Mouse (Mus musculus) liver, embryonic 12.5 days (tissue): Measurements from ENCODE around the gene Tpm3. TPM values are rescaled to one million over a fixed set of nuclear protein-coding genes. Genes with fewer than 3 reads are reported as not detected.
A peak's percentile ranks its signal among the peaks of the same experiment; 100 is the strongest.

Experiments
- ATAC-seq: fragments of 200-750 bp; cut with Nextera tagmentation; 2 replicates; pipeline ENCODE4 v1.8.0; 2017; ENCODE audit warnings: moderate number of reproducible peaks, mild to moderate bottlenecking, moderate library complexity
- H3K27ac ChIP-seq: fragments of 300-500 bp; sonication (generic); 2 replicates; pipeline ENCODE4 v1.5.1; 2016; ENCODE audit warnings: mild to moderate bottlenecking
- H3K27me3 ChIP-seq: fragments of 300-500 bp; sonication (generic); replicated peaks from 2 replicates; pipeline ENCODE4 v1.6.1; 2016; ENCODE audit warnings: mild to moderate bottlenecking, moderate library complexity
- H3K36me3 ChIP-seq: fragments of 300-500 bp; sonication (generic); 2 replicates; pipeline ENCODE4 v1.6.1; 2016; ENCODE audit warnings: mild to moderate bottlenecking, moderate library complexity
- H3K4me1 ChIP-seq: fragments of 300-500 bp; sonication (generic); 2 replicates; pipeline ENCODE4 v1.6.1; 2016
- H3K4me2 ChIP-seq: fragments of 300-500 bp; sonication (generic); 2 replicates; pipeline ENCODE4 v1.6.1; 2016; ENCODE audit warnings: mild to moderate bottlenecking, moderate library complexity
- H3K4me3 ChIP-seq: fragments of 300-500 bp; sonication (generic); 2 replicates; pipeline ENCODE4 v1.5.1; 2016; ENCODE audit warnings: mild to moderate bottlenecking, moderate library complexity
- H3K9ac ChIP-seq: fragments of 300-500 bp; sonication (generic); 2 replicates; pipeline ENCODE4 v1.6.1; 2016; ENCODE audit warnings: mild to moderate bottlenecking, moderate library complexity
- H3K9me3 ChIP-seq: fragments of 300-500 bp; sonication (generic); replicated peaks from 2 replicates; pipeline ENCODE4 v1.6.1; 2016; ENCODE audit warnings: mild to moderate bottlenecking, moderate library complexity
- WGBS: fragments of 180-500 bp; shearing (Covaris S2); methylation state at CpG from one replicate; pipeline ENCODE4 v1.1.7; 2016; ENCODE audit not compliant: insufficient replicate concordance; 5-methylcytosine and 5-hydroxymethylcytosine counted together
- polyA plus RNA-seq: library from polyadenylated mRNA; unstranded; fragments of >200 nt; fragmentation: Nextera tagmentation; extraction: Ambion mirVana; gene quantifications from 2 replicates; pipeline ENCODE4 v1.2.1, GENCODE M21; 2016

The Tpm3 gene
- polyA plus RNA-seq, 1 experiment from 2014 or later, result 315 TPM

DNA sequence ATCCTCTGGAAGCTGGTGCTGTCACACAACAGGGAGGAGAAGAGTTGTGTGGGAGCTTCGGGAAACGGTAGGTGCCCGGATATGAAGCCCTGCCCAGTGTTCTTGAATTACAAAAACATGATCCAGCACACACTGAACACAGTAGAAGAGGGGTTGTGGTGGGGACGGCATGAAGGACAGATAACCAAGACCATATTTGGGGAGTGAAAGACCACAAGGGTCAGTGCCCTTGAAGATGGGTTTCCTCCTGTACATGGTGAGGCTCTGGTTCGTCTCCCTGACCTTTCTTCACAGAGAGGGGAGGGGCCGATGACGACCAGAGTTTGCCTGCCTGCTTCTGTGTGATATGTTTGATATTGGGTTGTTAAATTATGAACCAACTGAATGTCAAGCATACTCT, 2.8 kb upstream of the Tpm3 start:
- Histone ChIP-seq H3K9me3 (no peaks in the 10 kb centered on the region), H3K9ac (no peak overlapping the region), H3K4me1 (no peaks in the 10 kb centered on the region; the same call in 1 of the 2 replicates), H3K27ac (no peak overlapping the region), H3K36me3 (peaks cover 19% of the 10 kb centered on the region; the same call in 1 of the 2 replicates), H3K4me2 (no peak overlapping the region), H3K4me3 (no peak overlapping the region), H3K27me3 (peaks cover 4% of the 10 kb centered on the region; the same call in 1 of the 2 replicates)
- no peak for ATAC-seq
- WGBS, result 49% methylated on average over 7 of the region's 7 CpGs

DNA sequence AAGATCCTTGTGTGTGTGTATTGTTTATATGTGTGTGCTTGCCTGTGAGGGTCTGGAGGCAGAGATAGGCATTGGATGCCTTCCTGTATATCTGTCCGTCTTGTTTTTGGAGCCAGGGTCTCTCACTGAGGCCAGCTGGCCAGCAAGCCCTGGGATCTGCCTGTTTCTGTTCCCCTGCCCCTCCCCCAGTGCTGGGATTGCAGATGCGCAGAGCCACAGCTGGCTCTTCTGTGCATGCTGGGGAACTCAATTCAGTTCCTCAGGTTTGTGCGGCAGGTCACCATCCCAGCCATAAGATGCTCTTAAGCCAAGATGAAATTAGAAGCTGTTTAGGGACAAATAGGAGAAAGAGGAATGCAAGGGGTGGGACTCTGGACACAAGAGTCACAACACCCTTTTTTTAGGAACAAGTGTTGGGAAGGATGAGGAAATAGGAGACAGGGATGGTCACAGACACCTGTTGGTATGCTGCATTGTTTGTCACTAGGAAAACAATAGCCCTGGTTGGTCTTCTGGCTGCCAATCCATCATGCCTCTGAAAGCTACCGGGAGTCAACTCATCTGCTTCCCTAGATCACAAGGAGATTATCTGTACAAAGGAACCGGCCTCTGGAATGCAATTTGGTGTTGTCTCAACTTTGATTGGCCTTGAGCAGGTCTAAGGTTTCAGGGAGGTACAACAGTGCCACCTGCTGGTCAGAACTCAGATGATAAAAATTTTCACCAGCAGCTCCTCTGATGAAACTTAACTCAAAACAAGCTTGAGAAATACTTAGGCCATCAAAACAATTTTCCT, 4.7 kb downstream of the Tpm3 start:
- WGBS, result 20% methylated on average over 5 of the region's 5 CpGs
- Histone ChIP-seq H3K27ac (no peak overlapping the region), H3K4me2 (no peak overlapping the region)

DNA sequence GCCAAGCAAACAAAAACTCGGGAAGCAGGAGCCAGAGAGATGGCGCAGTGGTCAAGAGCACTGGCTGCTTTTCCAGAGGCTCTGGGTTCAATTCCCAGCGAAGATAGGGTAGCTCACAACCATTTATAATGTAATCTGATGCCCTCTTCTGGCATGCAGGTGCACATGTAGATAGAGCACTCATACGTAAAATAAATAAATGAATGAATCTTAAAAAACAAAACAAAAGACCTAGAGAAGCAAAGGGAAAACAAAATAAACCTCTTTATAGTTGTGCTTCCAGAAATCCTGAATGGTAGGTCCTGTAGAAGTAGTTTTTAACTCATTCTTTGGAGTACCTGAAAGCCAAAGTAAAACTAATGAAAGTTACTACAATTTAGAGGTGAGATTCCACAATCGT, 5.8 kb downstream of the Tpm3 start:
- H3K4me3 ChIP-seq, result no peak overlapping the region
- no peak for ATAC-seq
- H3K27ac ChIP-seq, result no peak overlapping the region
- H3K9me3 ChIP-seq, result no peaks in the 10 kb centered on the region
- no peaks in the 10 kb centered on the region for H3K27me3 ChIP-seq
- H3K36me3 ChIP-seq, result peaks cover 7% of the 10 kb centered on the region
- H3K4me2 ChIP-seq, result peak overlapping the region; percentile 94; the same call in 1 of the 2 replicates
- no peak overlapping the region for H3K9ac ChIP-seq
- WGBS, result 43% methylated on average over 5 of the region's 5 CpGs
- H3K4me1 ChIP-seq, result peaks cover 53% of the 10 kb centered on the region

More for the DNA sequence above, 4.7 kb downstream of the Tpm3 start:
- Histone ChIP-seq H3K27me3 (peaks cover 4% of the 10 kb centered on the region; the same call in 1 of the 2 replicates), H3K4me3 (no peak overlapping the region), H3K36me3 (0 out of 2 replicates have a peak, but pooled peaks cover 3% of the 10 kb centered on the region), H3K9ac (no peak overlapping the region), H3K4me1 (peaks cover 42% of the 10 kb centered on the region), H3K9me3 (no peaks in the 10 kb centered on the region)
- ATAC-seq, result no peak

DNA sequence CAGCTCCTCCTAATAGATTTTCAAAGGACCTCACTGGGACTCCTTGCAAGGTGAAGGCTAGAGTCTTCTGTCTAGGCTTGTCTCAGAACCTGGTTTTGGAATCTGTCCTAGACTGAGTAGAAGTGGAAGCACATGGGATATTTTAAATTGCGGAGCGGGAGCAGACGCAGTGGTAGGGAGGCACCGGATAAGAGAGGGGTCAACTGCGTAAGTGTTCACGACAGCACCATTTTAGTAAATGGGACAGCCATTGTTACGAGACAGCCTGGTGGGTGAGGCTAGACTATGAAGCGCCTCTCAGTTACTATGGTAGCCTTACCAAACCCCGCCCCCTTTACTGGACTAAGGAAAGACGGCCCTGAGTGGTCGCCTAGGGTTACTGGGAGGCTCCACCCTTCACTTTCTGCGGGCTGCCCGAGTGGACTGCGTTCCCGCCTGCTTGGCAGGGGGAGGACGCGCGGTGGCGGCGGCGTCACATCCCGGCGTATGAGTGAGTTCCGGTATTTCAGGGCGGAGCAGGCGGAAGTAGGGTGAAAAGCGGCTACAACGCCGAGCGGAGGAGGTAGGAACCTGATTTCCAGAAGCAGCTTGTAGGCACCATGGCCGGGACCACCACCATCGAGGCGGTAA, 6.8 kb downstream of the Tpm3 start:
- H3K27me3 ChIP-seq, result no peaks in the 10 kb centered on the region
- 2% methylated on average over 33 of the region's 33 CpGs for WGBS
- H3K9ac ChIP-seq, result peak overlapping the region; percentile 86
- H3K9me3 ChIP-seq, result no peaks in the 10 kb centered on the region
- H3K36me3 ChIP-seq, result peaks cover 8% of the 10 kb centered on the region
- H3K4me1 ChIP-seq, result peaks cover 63% of the 10 kb centered on the region
- peak overlapping the region; percentile 94 for H3K4me2 ChIP-seq
- H3K27ac ChIP-seq, result peak overlapping the region; percentile 97
- H3K4me3 ChIP-seq, result peak overlapping the region; percentile 74
- ATAC-seq, result peak; percentile 94

DNA sequence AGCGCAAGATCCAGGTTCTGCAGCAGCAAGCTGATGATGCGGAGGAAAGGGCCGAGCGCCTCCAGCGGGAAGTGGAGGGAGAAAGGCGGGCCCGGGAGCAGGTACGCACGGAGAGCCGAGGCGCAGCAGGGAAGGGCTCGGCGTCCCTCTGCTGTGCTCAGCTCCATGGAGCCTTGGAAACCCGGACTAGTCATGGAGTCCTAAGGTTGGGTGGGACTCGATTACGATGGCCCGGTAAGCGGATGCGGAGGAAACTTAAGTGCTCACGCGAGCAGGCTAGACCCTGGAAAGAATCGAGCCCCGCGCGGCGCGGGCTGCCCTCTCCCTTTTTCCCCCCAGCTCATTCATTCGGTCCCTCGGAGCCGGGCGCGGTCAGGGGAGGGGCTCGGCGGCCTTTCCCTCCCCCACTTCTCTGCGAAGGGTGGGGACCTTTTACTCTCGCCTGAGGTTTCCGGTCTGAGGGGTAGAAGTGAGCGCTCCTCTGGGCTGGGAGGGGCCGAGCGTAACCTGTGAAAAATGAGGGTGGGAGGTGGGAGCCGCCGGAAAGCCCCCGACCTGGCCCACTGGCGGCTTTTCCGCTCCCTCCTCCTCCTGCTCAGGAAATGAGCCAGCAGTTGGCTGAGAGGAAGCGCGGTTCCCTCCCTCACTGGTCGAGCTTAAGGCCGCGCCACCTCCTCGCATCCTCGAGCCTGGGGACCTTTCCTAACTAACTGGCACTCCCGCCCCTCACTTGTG, 7.5 kb downstream of the Tpm3 start:
- Histone ChIP-seq H3K4me1 (peaks cover 70% of the 10 kb centered on the region), H3K36me3 (peaks cover 11% of the 10 kb centered on the region), H3K4me2 (peak overlapping the region; percentile 94), H3K9ac (peak overlapping the region; percentile 86), H3K27ac (peak overlapping the region; percentile 97), H3K4me3 (peak overlapping the region; percentile 74), H3K9me3 (no peaks in the 10 kb centered on the region), H3K27me3 (no peaks in the 10 kb centered on the region)
- WGBS, result under 1% methylated on average over 53 of the region's 53 CpGs
- ATAC-seq, result peak; percentile 68

DNA sequence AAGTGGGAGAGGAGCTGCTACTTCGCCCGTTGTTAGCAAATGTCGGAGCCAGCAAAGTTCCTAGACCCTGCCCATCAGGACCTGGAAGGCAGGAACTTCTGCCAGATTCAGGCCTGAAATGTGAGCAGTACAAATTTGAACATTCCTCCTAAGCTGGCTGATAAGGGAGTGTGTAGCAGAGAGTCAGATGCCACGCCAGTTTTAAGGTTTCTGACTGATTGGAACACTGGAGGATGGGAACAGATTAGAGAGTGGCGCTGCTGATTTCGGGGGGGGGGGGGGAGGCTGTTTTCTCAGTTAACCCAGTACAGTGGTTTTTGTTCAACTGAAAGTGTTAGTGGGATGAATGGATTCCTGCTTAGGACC, 8.0 kb downstream of the Tpm3 start:
- Histone ChIP-seq H3K9me3 (no peaks in the 10 kb centered on the region), H3K27ac (peak overlapping the region; percentile 97), H3K4me1 (peaks cover 76% of the 10 kb centered on the region), H3K36me3 (peaks cover 11% of the 10 kb centered on the region), H3K27me3 (no peaks in the 10 kb centered on the region), H3K9ac (peak overlapping the region; percentile 86), H3K4me3 (peak overlapping the region; percentile 74), H3K4me2 (peak overlapping the region; percentile 94)
- WGBS, result under 1% methylated on average over 6 of the region's 6 CpGs
- no peak; the same call in 1 of the 2 replicates for ATAC-seq

DNA sequence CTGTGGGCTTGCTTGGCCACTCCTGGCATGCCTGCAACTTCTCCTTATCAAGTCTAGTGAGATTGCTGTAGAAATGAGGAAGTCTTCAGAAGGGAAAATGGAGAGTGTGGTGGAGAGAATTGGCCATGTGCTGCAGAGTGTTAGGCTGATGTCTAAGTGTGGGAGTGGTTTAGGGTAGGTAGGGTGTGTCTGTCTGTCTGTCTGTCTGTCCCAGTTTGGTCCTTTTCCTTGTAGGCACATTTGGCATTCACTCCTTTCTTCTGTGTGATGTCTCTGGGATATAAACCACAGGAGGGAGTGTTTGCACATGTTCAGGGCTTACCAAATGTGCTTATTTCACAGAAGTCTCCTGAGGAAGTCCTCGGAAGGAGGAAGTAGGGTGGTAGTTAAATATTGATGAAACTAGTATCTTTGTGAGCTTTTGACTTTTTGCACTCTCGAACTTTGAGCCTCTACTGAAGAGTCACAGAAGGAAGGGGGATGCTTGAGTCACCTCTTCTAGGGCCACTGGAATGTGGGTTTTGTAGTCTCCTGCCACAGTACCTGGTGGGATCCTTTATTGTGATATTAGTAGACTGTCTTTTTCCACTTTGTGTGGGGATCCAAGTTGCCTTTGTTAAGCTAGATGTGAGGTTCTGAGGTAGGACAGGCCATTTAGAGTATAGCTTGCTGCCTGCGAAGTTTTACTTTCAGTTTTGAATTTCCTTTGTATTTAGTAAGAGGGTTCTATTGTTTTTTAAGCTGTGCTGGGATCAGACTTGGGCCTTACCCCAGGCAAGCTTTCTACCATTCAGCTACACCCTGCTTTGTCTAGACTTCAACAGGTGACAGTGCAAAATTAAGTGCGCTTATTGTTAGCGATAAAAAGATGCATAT, 9.2 kb downstream of the Tpm3 start:
- peak overlapping the region; percentile 49 for H3K9ac ChIP-seq
- peak overlapping the region; percentile 74 for H3K4me3 ChIP-seq
- H3K4me2 ChIP-seq, result peak overlapping the region; percentile 94
- H3K9me3 ChIP-seq, result no peaks in the 10 kb centered on the region
- no peaks in the 10 kb centered on the region for H3K27me3 ChIP-seq
- peak overlapping the region; percentile 78 for H3K27ac ChIP-seq
- H3K4me1 ChIP-seq, result peaks cover 85% of the 10 kb centered on the region
- 41% methylated on average over 5 of the region's 5 CpGs for WGBS
- H3K36me3 ChIP-seq, result peaks cover 20% of the 10 kb centered on the region
- no peak for ATAC-seq

DNA sequence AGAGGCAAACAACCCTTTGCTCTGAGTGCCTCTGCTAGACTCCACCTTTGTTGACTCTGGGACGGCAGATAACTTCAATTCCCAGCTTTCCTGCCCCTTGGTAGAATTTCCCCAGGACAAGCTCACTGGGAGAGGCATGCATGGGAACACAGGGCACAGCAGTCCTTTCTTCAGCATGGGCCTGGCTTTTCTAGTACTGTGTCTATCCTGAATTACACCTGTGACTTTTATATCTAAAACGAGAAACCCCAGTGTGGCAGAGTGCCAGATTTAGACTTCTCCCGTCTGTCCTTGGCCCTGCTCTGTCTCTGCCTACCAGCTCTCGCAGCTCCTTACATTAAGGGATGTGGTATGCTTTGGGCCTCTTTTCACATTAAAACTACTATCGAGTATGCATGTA, 10.6 kb downstream of the Tpm3 start:
- Histone ChIP-seq H3K4me3 (peak overlapping the region; percentile 12; the same call in 1 of the 2 replicates), H3K27me3 (no peaks in the 10 kb centered on the region), H3K27ac (peak overlapping the region; percentile 78), H3K4me1 (peaks cover 73% of the 10 kb centered on the region), H3K9ac (no peak overlapping the region), H3K36me3 (peaks cover 34% of the 10 kb centered on the region), H3K9me3 (no peaks in the 10 kb centered on the region), H3K4me2 (peak overlapping the region; percentile 94)
- 45% methylated on average over 5 of the region's 5 CpGs for WGBS
- ATAC-seq, result no peak

DNA sequence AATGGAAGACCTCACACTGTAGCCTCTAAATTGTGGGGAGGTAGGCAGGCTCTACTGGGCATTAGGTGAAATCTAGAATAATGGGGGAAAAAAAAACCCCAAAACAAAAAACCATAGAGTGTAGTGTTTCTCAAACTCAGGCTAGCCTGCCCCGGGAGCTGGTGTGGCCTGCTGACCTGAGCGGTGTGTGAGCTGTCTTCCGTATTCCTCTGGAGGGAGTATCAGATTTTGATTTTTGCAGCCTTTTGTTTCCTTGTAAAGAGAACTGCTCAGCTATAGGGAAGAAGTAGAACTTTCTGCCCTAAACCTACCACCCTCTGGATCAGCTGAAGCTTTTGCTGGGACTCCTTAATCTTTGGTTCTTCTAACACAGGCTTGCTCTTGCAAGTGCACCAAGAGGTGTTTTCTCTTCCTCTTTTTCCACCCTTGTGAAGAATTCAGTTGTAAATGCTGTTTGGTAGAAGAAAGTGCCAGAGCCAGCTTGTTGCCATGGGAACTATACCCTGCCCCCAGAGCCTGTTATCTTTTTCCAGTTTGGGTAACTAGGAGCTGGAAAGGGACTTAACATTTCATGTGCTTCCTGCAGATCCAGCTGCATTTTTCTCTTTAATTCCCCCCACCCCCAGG, 11.4 kb downstream of the Tpm3 start:
- Histone ChIP-seq H3K27ac (peak overlapping the region; percentile 78), H3K27me3 (no peaks in the 10 kb centered on the region), H3K4me2 (peak overlapping the region; percentile 94), H3K9ac (no peak overlapping the region), H3K4me1 (peaks cover 66% of the 10 kb centered on the region), H3K36me3 (peaks cover 42% of the 10 kb centered on the region), H3K9me3 (no peaks in the 10 kb centered on the region), H3K4me3 (no peak overlapping the region)
- WGBS, result 39% methylated on average over 3 of the region's 3 CpGs
- no peak for ATAC-seq

DNA sequence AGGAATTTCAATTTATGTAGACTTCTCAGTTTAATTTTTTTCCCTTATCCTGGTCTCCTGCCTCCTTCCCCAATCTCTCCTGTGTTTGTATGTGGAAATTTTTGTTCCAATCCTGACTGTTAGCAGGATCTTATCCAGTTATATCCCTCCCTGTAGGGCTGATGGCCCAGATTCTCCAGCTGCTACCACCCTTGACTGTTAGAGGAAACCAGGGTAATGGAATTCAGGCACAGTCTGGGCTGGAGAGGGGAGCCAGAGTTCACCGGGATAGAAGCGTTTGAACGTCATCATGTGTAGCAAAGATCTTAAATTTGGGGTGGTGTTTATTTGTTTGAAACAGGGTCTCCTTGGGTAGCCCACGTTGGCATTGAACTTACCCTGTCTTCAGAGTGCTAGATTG, 12.3 kb downstream of the Tpm3 start:
- WGBS, result 65% methylated on average over 4 of the region's 4 CpGs
- Histone ChIP-seq H3K27ac (0 out of 2 replicates have a peak overlapping the region, but pooled peaks have one; percentile 22), H3K9ac (no peak overlapping the region), H3K36me3 (peaks cover 52% of the 10 kb centered on the region), H3K4me1 (peaks cover 62% of the 10 kb centered on the region), H3K9me3 (no peaks in the 10 kb centered on the region), H3K27me3 (no peaks in the 10 kb centered on the region), H3K4me2 (0 out of 2 replicates have a peak overlapping the region, but pooled peaks have one; percentile 2), H3K4me3 (no peak overlapping the region)
- no peak for ATAC-seq

DNA sequence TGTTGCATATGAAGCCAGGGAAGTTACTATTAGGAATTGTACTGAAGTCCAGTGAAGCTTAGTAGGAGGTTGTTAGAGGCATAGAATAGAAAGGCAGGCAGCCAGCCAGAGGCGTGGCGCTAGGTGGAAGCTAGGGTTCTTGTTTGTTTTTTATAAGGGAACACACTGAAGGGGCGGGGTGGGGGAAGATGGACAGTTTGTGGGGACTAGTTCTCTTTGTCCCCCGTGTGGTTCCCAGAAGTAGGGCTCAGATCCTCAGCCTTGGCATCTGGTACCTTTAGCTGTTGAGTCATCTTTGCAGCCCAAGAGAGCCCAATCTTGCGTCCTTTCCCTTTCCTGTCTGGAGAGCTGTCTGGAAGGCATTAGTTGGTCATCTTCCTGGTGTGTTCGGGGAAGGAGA, 12.8 kb downstream of the Tpm3 start:
- 65% methylated on average over 6 of the region's 6 CpGs for WGBS

More for the DNA sequence above, 12.8 kb downstream of the Tpm3 start:
- 0 out of 2 replicates have a peak overlapping the region, but pooled peaks have one; percentile 22 for H3K27ac ChIP-seq
- H3K27me3 ChIP-seq, result no peaks in the 10 kb centered on the region
- H3K4me2 ChIP-seq, result 0 out of 2 replicates have a peak overlapping the region, but pooled peaks have one; percentile 2
- no peaks in the 10 kb centered on the region for H3K9me3 ChIP-seq
- H3K36me3 ChIP-seq, result peaks cover 57% of the 10 kb centered on the region
- peaks cover 62% of the 10 kb centered on the region for H3K4me1 ChIP-seq
- no peak overlapping the region for H3K4me3 ChIP-seq
- ATAC-seq, result no peak
- H3K9ac ChIP-seq, result no peak overlapping the region
